Mouse (Mus musculus): ENCODE data around the gene Eif6. TPM values are rescaled to one million over a fixed set of nuclear protein-coding genes. Genes with fewer than 3 reads are reported as not detected.

The Eif6 gene
- polyA plus RNA-seq, 1 experiment = 41.2 TPM

- H3K27me3 ChIP-seq (ENCODE audit: control insufficient read depth, insufficient read depth, low read length) = no peaks in the 10 kb centered on the region
- no peak for TF ChIP-seq POLR2A (IDR thresholded peaks at IDR 0.05; ENCODE audit: control insufficient read depth, low read depth, low read length)
- no peak for TF ChIP-seq CTCF (IDR thresholded peaks at IDR 0.05; ENCODE audit: control insufficient read depth, insufficient read depth, insufficient replicate concordance, low read depth, low read length)
- peaks cover 9% of the 10 kb centered on the region for H3K4me1 ChIP-seq (ENCODE audit: control insufficient read depth, insufficient read depth, low read length)
- no peak overlapping the region for H3K4me3 ChIP-seq (ENCODE audit: control insufficient read depth, low read depth, low read length)
- no peaks in the 10 kb centered on the region; the same call in none of the 2 replicates for H3K36me3 ChIP-seq (ENCODE audit: control insufficient read depth, insufficient read depth, low read length)
- H3K27ac ChIP-seq (ENCODE audit: control insufficient read depth, insufficient read depth, low read depth, low read length) = no peak overlapping the region
These were observed 3.0 kb downstream of the Eif6 start for GRCm38 (mm10) chr2:155823722-155824121.

GRCm38 (mm10) chr2:155820779-155821178, 5.9 kb downstream of the Eif6 start:
- Histone ChIP-seq H3K4me3 (ENCODE audit: control insufficient read depth, low read depth, low read length) (no peak overlapping the region), H3K27me3 (ENCODE audit: control insufficient read depth, insufficient read depth, low read length) (no peaks in the 10 kb centered on the region), H3K27ac (ENCODE audit: control insufficient read depth, insufficient read depth, low read depth, low read length) (no peak overlapping the region), H3K4me1 (ENCODE audit: control insufficient read depth, insufficient read depth, low read length) (peaks cover 10% of the 10 kb centered on the region), H3K36me3 (ENCODE audit: control insufficient read depth, insufficient read depth, low read length) (no peaks in the 10 kb centered on the region; the same call in none of the 2 replicates)
- no peak for TF ChIP-seq POLR2A (IDR thresholded peaks at IDR 0.05; ENCODE audit: control insufficient read depth, low read depth, low read length)
- no peak for TF ChIP-seq CTCF (IDR thresholded peaks at IDR 0.05; ENCODE audit: control insufficient read depth, insufficient read depth, insufficient replicate concordance, low read depth, low read length)

GRCm38 (mm10) chr2:155819449-155820251, 7.1 kb downstream of the Eif6 start:
- Histone ChIP-seq H3K4me1 (ENCODE audit: control insufficient read depth, insufficient read depth, low read length) (peaks cover 8% of the 10 kb centered on the region), H3K4me3 (ENCODE audit: control insufficient read depth, low read depth, low read length) (peak overlapping the region; percentile 84), H3K27me3 (ENCODE audit: control insufficient read depth, insufficient read depth, low read length) (no peaks in the 10 kb centered on the region), H3K36me3 (ENCODE audit: control insufficient read depth, insufficient read depth, low read length) (no peaks in the 10 kb centered on the region; the same call in none of the 2 replicates), H3K27ac (ENCODE audit: control insufficient read depth, insufficient read depth, low read depth, low read length) (peak overlapping the region; percentile 64)
- TF ChIP-seq CTCF (IDR thresholded peaks at IDR 0.05; ENCODE audit: control insufficient read depth, insufficient read depth, insufficient replicate concordance, low read depth, low read length) (no peak), POLR2A (IDR thresholded peaks at IDR 0.05; ENCODE audit: control insufficient read depth, low read depth, low read length) (no peak)

GRCm38 (mm10) chr2:155819392-155819448, 7.5 kb downstream of the Eif6 start, which contains the start of gene BC029722:
BC029722 (minus strand) TSS chr2:155819426.
- Histone ChIP-seq H3K4me3 (ENCODE audit: control insufficient read depth, low read depth, low read length) (peak within 1 kb of the TSS; percentile 84), H3K27ac (ENCODE audit: control insufficient read depth, insufficient read depth, low read depth, low read length) (peak within 1 kb of the TSS; percentile 76), H3K4me1 (ENCODE audit: control insufficient read depth, insufficient read depth, low read length) (peaks cover 8% of the 10 kb centered on the region), H3K36me3 (ENCODE audit: control insufficient read depth, insufficient read depth, low read length) (no peaks in the 10 kb centered on the region; the same call in none of the 2 replicates), H3K27me3 (ENCODE audit: control insufficient read depth, insufficient read depth, low read length) (no peaks in the 10 kb centered on the region)
- TF ChIP-seq POLR2A (IDR thresholded peaks at IDR 0.05; ENCODE audit: control insufficient read depth, low read depth, low read length) = no peak
- TF ChIP-seq CTCF (IDR thresholded peaks at IDR 0.05; ENCODE audit: control insufficient read depth, insufficient read depth, insufficient replicate concordance, low read depth, low read length) = no peak

GRCm38 (mm10) chr2:155818596-155819391, 7.9 kb downstream of the Eif6 start:
- H3K4me1 ChIP-seq (ENCODE audit: control insufficient read depth, insufficient read depth, low read length) = peaks cover 8% of the 10 kb centered on the region
- peak overlapping the region; percentile 76 for H3K27ac ChIP-seq (ENCODE audit: control insufficient read depth, insufficient read depth, low read depth, low read length)
- peak overlapping the region; percentile 84 for H3K4me3 ChIP-seq (ENCODE audit: control insufficient read depth, low read depth, low read length)
- TF ChIP-seq POLR2A (IDR thresholded peaks at IDR 0.05; ENCODE audit: control insufficient read depth, low read depth, low read length) (peak; percentile 94), CTCF (IDR thresholded peaks at IDR 0.05; ENCODE audit: control insufficient read depth, insufficient read depth, insufficient replicate concordance, low read depth, low read length) (no peak)
- no peaks in the 10 kb centered on the region for H3K27me3 ChIP-seq (ENCODE audit: control insufficient read depth, insufficient read depth, low read length)
- H3K36me3 ChIP-seq (ENCODE audit: control insufficient read depth, insufficient read depth, low read length) = no peaks in the 10 kb centered on the region; the same call in none of the 2 replicates

GRCm38 (mm10) chr2:155817301-155818245, 9.2 kb downstream of the Eif6 start:
- TF ChIP-seq CTCF (IDR thresholded peaks at IDR 0.05; ENCODE audit: control insufficient read depth, insufficient read depth, insufficient replicate concordance, low read depth, low read length) (no peak), POLR2A (IDR thresholded peaks at IDR 0.05; ENCODE audit: control insufficient read depth, low read depth, low read length) (no peak)
- no peaks in the 10 kb centered on the region; the same call in none of the 2 replicates for H3K36me3 ChIP-seq (ENCODE audit: control insufficient read depth, insufficient read depth, low read length)
- peak overlapping the region; percentile 14; the same call in 1 of the 2 replicates for H3K27ac ChIP-seq (ENCODE audit: control insufficient read depth, insufficient read depth, low read depth, low read length)
- H3K27me3 ChIP-seq (ENCODE audit: control insufficient read depth, insufficient read depth, low read length) = no peaks in the 10 kb centered on the region
- peak overlapping the region; percentile 58 for H3K4me3 ChIP-seq (ENCODE audit: control insufficient read depth, low read depth, low read length)
- peaks cover 8% of the 10 kb centered on the region for H3K4me1 ChIP-seq (ENCODE audit: control insufficient read depth, insufficient read depth, low read length)

All from testis, adult 2 months (tissue).